Mouse (Mus musculus): Measurements from ENCODE around the gene Myo16.

- no peak for TF ChIP-seq GATA1 (IDR thresholded peaks at IDR 0.05; ENCODE audit: low read length)
- no peak for TF ChIP-seq TAL1 (IDR thresholded peaks at IDR 0.05; ENCODE audit: low read length)
Measured at GRCm38 (mm10) chr8:10640859-10641258, 487.1 kb downstream of the Myo16 start.

All from erythroblast, embryonic 14.5 days (primary cell).